Comparison of ENCODE assay signal across 22 mouse cellular contexts in genomic region chr12:66591617-66592230, GRCm38 (mm10).
DNase-seq lines count a peak whose midpoint lies in the region; ATAC-seq lines count a peak whose summit lies in the region.
"Had no signal": no experiment of that assay in that cellular context is flagged by ENCODE, and none has a peak within 500 bp of the region (broad histone marks: within the 10 kb centered on the region; RNA-seq: fewer than 3 reads in every experiment).

No protein-coding gene starts in this region.

- H3K4me1 ChIP-seq in neural tube, embryonic 15.5 days = no peaks in the 10 kb centered on the region
- H3K4me1 ChIP-seq: heart, embryonic 10.5 days; limb, embryonic 10.5 days; liver, embryonic 12.5 days; midbrain, embryonic 12.5 days; stomach, embryonic 15.5 days had no signal

- H3K9me3 ChIP-seq in neural tube, embryonic 15.5 days (replicated peaks) = no peaks in the 10 kb centered on the region
- H3K9me3 ChIP-seq: heart, embryonic 10.5 days; limb, embryonic 10.5 days; liver, embryonic 12.5 days; midbrain, embryonic 12.5 days; stomach, embryonic 15.5 days had no signal

- H3K4me3 ChIP-seq in neural tube, embryonic 15.5 days (replicated peaks) = no peak overlapping the region
- H3K4me3 ChIP-seq: heart, embryonic 10.5 days; limb, embryonic 10.5 days; liver, embryonic 12.5 days; midbrain, embryonic 12.5 days; myocyte; stomach, embryonic 15.5 days had no signal

- 8% methylated on average over 1 of the region's 1 CpGs for WGBS in neural tube, embryonic 15.5 days

- no peaks in the 10 kb centered on the region for H3K36me3 ChIP-seq in neural tube, embryonic 15.5 days
- H3K36me3 ChIP-seq: heart, embryonic 10.5 days; limb, embryonic 10.5 days; liver, embryonic 12.5 days; midbrain, embryonic 12.5 days; stomach, embryonic 15.5 days had no signal

- no peak overlapping the region for H3K9ac ChIP-seq in neural tube, embryonic 15.5 days (replicated peaks)
- H3K9ac ChIP-seq: liver, embryonic 12.5 days; lung, embryonic 14.5 days; midbrain, embryonic 12.5 days; stomach, embryonic 15.5 days had no signal

- ATAC-seq in neural tube, embryonic 15.5 days (ENCODE audit: low FRiP score) = peak; percentile 57
- ATAC-seq: liver, embryonic 12.5 days had no signal

- H3K4me2 ChIP-seq in neural tube, embryonic 15.5 days = no peak overlapping the region
- H3K4me2 ChIP-seq: liver, embryonic 12.5 days; lung, embryonic 14.5 days; midbrain, embryonic 12.5 days; stomach, embryonic 15.5 days had no signal

- peak; percentile 19 to 31 for DNase-seq in cerebellum, postnatal 10 days
- no peak for DNase-seq in cerebellum, adult 18-20 months
- DNase-seq in layer of hippocampus, adult 11-12 months (ENCODE audit: low spot score) = peak; percentile 35
- DNase-seq in layer of hippocampus, postnatal 25 days (ENCODE audit: extremely low spot score in 1 of 2, low spot score in 1 of 2) = no peak
- DNase-seq in WW6 (ENCODE audit: low read depth, low spot score) = peak; percentile 9
- no peak for DNase-seq in lung, postnatal 25 days (ENCODE audit: low spot score)
- no peak for DNase-seq in left cerebral cortex, adult 8-10 months (ENCODE audit: low spot score in 2 of 2)
- DNase-seq: adrenal gland, postnatal 36 days; gastrocnemius, postnatal 36 days; heart, postnatal 10 days; kidney, adult 2 months; kidney, postnatal 14 days; lung, embryonic 14.5 days; right cerebral cortex, postnatal 14 days had no signal

- H3K27ac ChIP-seq in neural tube, embryonic 15.5 days (replicated peaks) = no peak overlapping the region; the same call in 1 of the 2 replicates
- H3K27ac ChIP-seq: heart, embryonic 10.5 days; limb, embryonic 10.5 days; liver, embryonic 12.5 days; macrophage; midbrain, embryonic 12.5 days; stomach, embryonic 15.5 days had no signal

- no peaks in the 10 kb centered on the region for H3K27me3 ChIP-seq in neural tube, embryonic 15.5 days (replicated peaks)
- H3K27me3 ChIP-seq: liver, embryonic 12.5 days; midbrain, embryonic 12.5 days; stomach, embryonic 15.5 days had no signal

Comparison
In these comparisons a context has a peak if more than half of its experiments do, and no peak if none do; other contexts are left out.
1. DNase-seq: peak in cerebellum, postnatal 10 days (2 of 2), layer of hippocampus, adult 11-12 months (single experiment) and WW6 (single experiment); none in cerebellum, adult 18-20 months (0 of 2), layer of hippocampus, postnatal 25 days (0 of 2), lung, postnatal 25 days (single experiment) and left cerebral cortex, adult 8-10 months (0 of 2).